In the genomic region with DNA sequence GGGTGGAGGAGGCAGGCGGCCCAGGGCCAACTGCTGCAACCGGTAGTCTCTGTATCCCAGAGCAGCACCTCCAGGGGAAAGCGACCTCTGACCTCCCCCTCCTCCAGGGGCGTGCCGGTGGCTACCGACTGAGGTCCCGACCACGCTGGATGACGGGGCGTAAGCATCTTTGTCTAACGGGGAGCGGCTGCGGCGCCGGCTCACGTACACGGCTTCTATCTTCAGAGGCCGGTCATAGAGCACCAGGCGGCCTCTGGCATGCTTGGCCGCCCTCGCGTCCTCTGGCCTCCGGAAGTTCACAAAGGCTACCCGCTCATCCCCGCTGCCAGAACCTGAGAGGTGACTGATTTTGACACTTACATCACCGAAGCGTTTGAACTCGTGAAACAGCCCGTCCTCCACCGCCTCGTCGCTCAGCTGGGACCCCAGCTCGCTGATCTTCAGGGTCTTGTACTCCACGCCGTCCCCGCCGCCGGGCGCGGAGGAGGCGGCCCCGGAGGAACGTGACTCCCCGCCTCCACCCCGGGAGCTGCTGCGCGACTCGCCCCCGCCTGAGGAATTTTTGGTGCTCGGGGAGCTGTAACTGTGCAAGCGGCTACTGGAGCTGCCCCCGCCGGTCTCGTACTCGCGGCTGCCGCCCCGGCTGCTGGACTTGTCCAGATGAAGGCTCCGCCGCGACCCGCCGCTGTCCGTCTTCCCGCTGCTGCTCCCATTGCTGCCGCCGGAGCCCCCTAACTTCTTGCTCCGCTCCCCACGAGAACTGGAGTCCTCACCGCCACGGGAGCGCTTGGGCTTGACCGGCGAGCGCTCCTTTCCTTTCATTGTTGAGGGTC, we compare ENCODE assay signal across 8 mouse cellular contexts. TPM values are rescaled to one million over a fixed set of nuclear protein-coding genes. Genes with fewer than 3 reads are reported as not detected.
DNase-seq lines count a peak whose midpoint lies in the region; ATAC-seq and TF ChIP-seq lines count a peak whose summit lies in the region.

No protein-coding gene starts in this region.

- TF ChIP-seq CTCF in intestine, postnatal 0 days (IDR thresholded peaks at IDR 0.05; ENCODE audit: low read depth): no peak
- TF ChIP-seq CTCF in midbrain, postnatal 0 days (IDR thresholded peaks at IDR 0.05): no peak

- peaks cover 6% of the 10 kb centered on the region; the same call in 1 of the 2 replicates for H3K4me1 ChIP-seq in intestine, postnatal 0 days (replicated peaks; ENCODE audit: control insufficient read depth, insufficient read depth, low read length)
- peaks cover 34% of the 10 kb centered on the region for H3K4me1 ChIP-seq in limb, embryonic 12.5 days (replicated peaks)
- H3K4me1 ChIP-seq in midbrain, postnatal 0 days (ENCODE audit: insufficient read depth, low read length): peaks cover 7% of the 10 kb centered on the region; the same call in 1 of the 2 replicates

- peaks cover 5% of the 10 kb centered on the region; the same call in 1 of the 2 replicates for H3K36me3 ChIP-seq in intestine, postnatal 0 days (ENCODE audit: control insufficient read depth, insufficient read depth)
- peaks cover 22% of the 10 kb centered on the region for H3K36me3 ChIP-seq in limb, embryonic 12.5 days
- peaks cover 9% of the 10 kb centered on the region for H3K36me3 ChIP-seq in midbrain, postnatal 0 days (ENCODE audit: insufficient read depth, low read length)

- peak overlapping the region; percentile 96 for H3K9ac ChIP-seq in intestine, postnatal 0 days (ENCODE audit: low read depth, low read length)
- peak overlapping the region; percentile 87 for H3K9ac ChIP-seq in limb, embryonic 12.5 days (replicated peaks)
- peak overlapping the region; percentile 84 for H3K9ac ChIP-seq in midbrain, postnatal 0 days (replicated peaks; ENCODE audit: low read length, poor library complexity, severe bottlenecking)

- H3K27me3 ChIP-seq in intestine, postnatal 0 days (replicated peaks; ENCODE audit: control insufficient read depth, insufficient read depth, low read length): no peaks in the 10 kb centered on the region
- H3K27me3 ChIP-seq in limb, embryonic 12.5 days: no peaks in the 10 kb centered on the region
- H3K27me3 ChIP-seq in midbrain, postnatal 0 days (ENCODE audit: insufficient read depth, low read length): no peaks in the 10 kb centered on the region

- no peak for ATAC-seq in intestine, postnatal 0 days
- no peak for ATAC-seq in limb, embryonic 12.5 days (ENCODE audit: insufficient number of reproducible peaks, insufficient read depth, low FRiP score, low TSS enrichment, low read depth)
- ATAC-seq in midbrain, postnatal 0 days (ENCODE audit: low FRiP score): peak; percentile 2; the same call in 1 of the 2 replicates

- H3K4me2 ChIP-seq in intestine, postnatal 0 days (replicated peaks; ENCODE audit: low read depth): peak overlapping the region; percentile 80
- H3K4me2 ChIP-seq in limb, embryonic 12.5 days: peak overlapping the region; percentile 92
- peak overlapping the region; percentile 83 for H3K4me2 ChIP-seq in midbrain, postnatal 0 days (ENCODE audit: low read depth, low read length, poor library complexity, severe bottlenecking)

- peak overlapping the region; percentile 98 for H3K4me3 ChIP-seq in intestine, postnatal 0 days (ENCODE audit: low read depth, low read length)
- peak overlapping the region; percentile 92 for H3K4me3 ChIP-seq in limb, embryonic 12.5 days (replicated peaks)
- H3K4me3 ChIP-seq in midbrain, postnatal 0 days (ENCODE audit: low read depth, low read length): peak overlapping the region; percentile 94

- under 1% methylated on average over 75 of the region's 75 CpGs for WGBS in intestine, postnatal 0 days
- WGBS in limb, embryonic 12.5 days: under 1% methylated on average over 75 of the region's 75 CpGs
- WGBS in midbrain, postnatal 0 days: under 1% methylated on average over 75 of the region's 75 CpGs

- peak; percentile 75 for DNase-seq in cerebellum, adult 9-11 months
- DNase-seq in cerebellum, adult 9-10 months: no peak
- peak; percentile 57 for DNase-seq in embryo, embryonic 10.5 days (ENCODE audit: low spot score)
- DNase-seq in gastrocnemius, postnatal 25 days: peak; percentile 44
- peak; percentile 19 for DNase-seq in midbrain, postnatal 0 days (ENCODE audit: low spot score)
- peak; percentile 76 for DNase-seq in testis, postnatal 10 days (ENCODE audit: low spot score)

- H3K9me3 ChIP-seq in intestine, postnatal 0 days (ENCODE audit: control insufficient read depth): no peaks in the 10 kb centered on the region
- H3K9me3 ChIP-seq in limb, embryonic 12.5 days: no peaks in the 10 kb centered on the region
- no peaks in the 10 kb centered on the region for H3K9me3 ChIP-seq in midbrain, postnatal 0 days (ENCODE audit: low read length)

- H3K27ac ChIP-seq in intestine, postnatal 0 days (ENCODE audit: low read depth, low read length): peak overlapping the region; percentile 92
- peak overlapping the region; percentile 94 for H3K27ac ChIP-seq in limb, embryonic 12.5 days
- H3K27ac ChIP-seq in midbrain, postnatal 0 days (ENCODE audit: low read depth, low read length): peak overlapping the region; percentile 91

RNA-seq across cellular contexts. Expression of a gene that starts 1.1 kb away (rescaled TPM):
- total RNA-seq in gastrocnemius, postnatal 25 days (2021): 10 to 100 TPM; 16.5 TPM
- polyA plus RNA-seq in intestine, postnatal 0 days (2015; fragmentation: Nextera tagmentation; extraction: Ambion mirVana): 8.0 and 9.5 TPM in 2 replicates
- polyA plus RNA-seq in limb, embryonic 12.5 days (2016; fragmentation: Nextera tagmentation; extraction: Ambion mirVana): 16.2 and 18.9 TPM in 2 replicates
- total RNA-seq in midbrain, postnatal 0 days (2014; rRNA removed): 17.2 and 23.4 TPM in 2 replicates
- polyA plus RNA-seq in midbrain, postnatal 0 days (2015; fragmentation: Nextera tagmentation; extraction: Ambion mirVana): 4.9 and 5.7 TPM in 2 replicates

RNA-seq across cellular contexts. Expression of a gene that starts 41.3 kb away (rescaled TPM):
- under 1 TPM in 1 of 2 experiments, not detected in 1; 0.19 TPM for total RNA-seq in gastrocnemius, postnatal 25 days (2021)
- polyA plus RNA-seq in intestine, postnatal 0 days (2015; fragmentation: Nextera tagmentation; extraction: Ambion mirVana): 0.83 and 1.6 TPM in 2 replicates
- 6.1 and 6.8 TPM in 2 replicates for polyA plus RNA-seq in limb, embryonic 12.5 days (2016; fragmentation: Nextera tagmentation; extraction: Ambion mirVana)
- total RNA-seq in midbrain, postnatal 0 days (2014; rRNA removed): 1.4 and 1.5 TPM in 2 replicates
- 2.0 and 2.4 TPM in 2 replicates for polyA plus RNA-seq in midbrain, postnatal 0 days (2015; fragmentation: Nextera tagmentation; extraction: Ambion mirVana)

RNA-seq across cellular contexts. Expression of a gene that starts 53.7 kb away (rescaled TPM):
- total RNA-seq in gastrocnemius, postnatal 25 days (2021): 10 to 100 TPM; 47.5 to 55.1 TPM
- 206 and 210 TPM in 2 replicates for polyA plus RNA-seq in intestine, postnatal 0 days (2015; fragmentation: Nextera tagmentation; extraction: Ambion mirVana)
- 172 and 173 TPM in 2 replicates for polyA plus RNA-seq in limb, embryonic 12.5 days (2016; fragmentation: Nextera tagmentation; extraction: Ambion mirVana)
- total RNA-seq in midbrain, postnatal 0 days (2014; rRNA removed): 66.7 and 69.9 TPM in 2 replicates
- 153 and 173 TPM in 2 replicates for polyA plus RNA-seq in midbrain, postnatal 0 days (2015; fragmentation: Nextera tagmentation; extraction: Ambion mirVana)
